Mouse (Mus musculus): ENCODE measurements around the gene Cers3.

Gene Cers3

DNA sequence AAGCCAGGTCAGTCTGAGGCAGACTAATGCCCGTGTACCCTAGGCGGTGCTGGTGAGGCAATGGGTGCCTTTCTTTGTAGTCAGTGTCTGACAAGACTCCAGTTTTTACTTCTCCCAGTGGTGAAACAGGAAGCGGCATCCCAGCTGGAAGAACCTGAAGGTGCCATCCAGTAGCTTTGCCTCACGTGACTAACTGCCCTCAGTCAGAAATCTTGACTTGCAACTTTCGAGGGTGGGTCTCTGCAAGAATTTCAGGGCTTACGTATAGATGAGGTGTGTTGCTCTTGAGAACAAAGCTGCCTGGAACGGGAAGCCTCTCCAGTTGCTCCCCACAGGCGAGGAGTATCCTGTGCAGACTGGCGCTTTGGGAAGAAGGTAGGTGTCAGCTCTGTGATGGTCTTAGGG is at the start of gene Cers3:
Gene Cers3, plus strand, starts transcription at position 128 of the 405 bp plus-strand sequence.
- DNase-seq (ENCODE audit: low read depth): no peak

DNA sequence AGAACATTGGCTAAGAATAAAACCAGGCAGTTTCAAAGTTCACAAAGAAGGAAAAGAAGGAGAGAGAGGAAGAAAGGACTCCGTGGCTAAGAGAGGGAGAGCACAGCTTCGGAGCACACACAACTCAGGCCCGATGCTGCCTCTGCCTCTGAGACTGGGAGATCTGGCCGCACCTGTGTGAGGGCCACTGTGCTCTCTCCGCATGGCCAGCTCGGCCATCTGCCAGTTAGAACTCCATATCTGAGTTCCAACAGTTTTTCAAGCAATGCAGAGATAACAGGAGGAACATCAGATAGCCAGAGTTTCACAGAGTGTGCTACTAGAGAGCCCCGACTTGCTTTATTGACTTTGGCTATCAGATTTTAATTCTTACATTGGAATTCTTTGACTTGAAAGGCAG is 48.8 kb upstream of the Cers3 start:
- no peak for DNase-seq (ENCODE audit: low read depth)

- no peak for DNase-seq (ENCODE audit: low read depth)
Measured at GRCm38 (mm10) chr7:66702721-66703120, 40.6 kb upstream of the Cers3 start.

DNA sequence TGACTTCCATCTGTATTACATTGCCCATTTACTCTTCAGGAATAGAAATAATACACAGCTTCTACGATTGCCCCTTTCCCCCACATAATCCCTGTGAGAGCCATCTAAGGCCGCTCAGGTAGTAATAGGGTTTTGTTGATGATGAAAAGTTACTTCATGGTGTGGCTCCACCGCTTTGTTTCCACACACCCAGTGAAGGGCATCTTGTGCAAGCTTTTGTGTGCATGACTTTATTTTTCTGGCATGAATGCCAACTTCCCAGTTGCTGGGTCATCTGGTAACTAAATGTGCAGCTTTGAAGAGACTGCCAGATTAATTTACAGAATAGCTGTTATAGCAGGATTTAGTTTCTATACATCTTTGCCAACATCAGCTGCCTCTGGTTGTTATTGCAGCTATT is 38.7 kb upstream of the Cers3 start:
- DNase-seq (ENCODE audit: low read depth): no peak

- no peak for DNase-seq (ENCODE audit: low read depth)
Measured at GRCm38 (mm10) chr7:66711166-66711565, 32.1 kb upstream of the Cers3 start.

DNA sequence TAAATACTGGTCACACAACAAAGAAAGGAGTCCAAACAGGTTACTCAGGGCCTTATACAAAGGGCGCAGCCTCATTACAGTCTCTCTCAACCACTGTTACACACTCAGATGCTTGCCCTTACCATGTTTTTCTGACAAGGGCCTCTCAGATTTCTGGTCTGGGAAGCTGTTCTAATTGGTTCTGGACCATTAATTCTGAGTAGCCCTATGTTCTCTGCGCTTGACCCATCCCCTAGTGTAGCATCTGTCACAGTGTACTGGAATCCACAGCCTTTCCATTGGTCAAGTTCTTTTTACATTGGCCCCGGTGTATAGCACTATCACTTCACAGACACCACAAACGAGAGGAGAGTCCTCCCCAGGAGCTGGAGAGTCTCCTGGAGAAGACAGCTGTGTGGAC is 18.8 kb upstream of the Cers3 start:
- no peak for DNase-seq (ENCODE audit: low read depth)

DNA sequence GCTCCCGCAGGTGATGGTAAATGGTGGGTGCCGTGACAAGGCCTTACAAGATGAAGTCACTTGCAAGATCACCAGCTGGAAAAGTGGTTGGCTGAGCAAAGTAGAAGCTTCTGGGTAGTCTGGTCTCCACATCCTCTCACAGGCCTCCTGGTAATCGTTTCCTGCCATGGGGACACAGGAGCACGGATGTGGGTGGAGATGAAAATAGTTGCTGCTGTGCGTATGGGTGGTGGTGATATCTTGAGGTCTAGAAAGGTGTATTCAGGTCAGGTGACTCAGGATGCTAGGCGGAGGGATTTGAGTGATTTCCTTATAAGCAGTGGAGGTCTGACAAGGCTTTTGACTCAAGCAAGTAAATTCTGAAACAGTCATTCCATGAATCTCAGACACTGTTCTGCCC is 18.4 kb upstream of the Cers3 start:
- no peak for DNase-seq (ENCODE audit: low read depth)

GRCm38 (mm10) chr7:66728072-66728471 is 15.2 kb upstream of the Cers3 start:
- DNase-seq (ENCODE audit: low read depth): no peak

DNA sequence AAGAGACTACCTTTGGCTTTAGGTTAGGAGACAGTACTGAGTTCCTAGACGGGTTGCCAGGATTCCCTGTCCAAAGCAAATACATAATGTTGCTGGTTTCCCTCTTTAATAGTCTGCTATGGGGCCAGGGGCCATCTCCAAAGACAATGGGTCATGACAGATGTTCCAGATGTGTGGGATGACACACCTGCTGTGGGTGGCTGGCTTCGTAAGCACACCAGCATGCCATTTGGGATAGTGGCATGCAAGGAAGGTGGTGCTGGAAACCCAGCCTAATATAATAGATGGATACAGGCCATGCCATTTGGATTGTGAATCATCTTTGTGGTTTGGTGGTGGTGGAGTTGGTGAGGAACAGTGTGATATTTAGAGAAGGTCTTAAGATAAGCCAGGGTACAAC is 14.1 kb upstream of the Cers3 start:
- no peak for DNase-seq (ENCODE audit: low read depth)

- DNase-seq (ENCODE audit: low read depth): no peak
Measured at GRCm38 (mm10) chr7:66733431-66733830, 9.9 kb upstream of the Cers3 start.

GRCm38 (mm10) chr7:66733882-66734281 is 9.4 kb upstream of the Cers3 start:
- no peak for DNase-seq (ENCODE audit: low read depth)

- DNase-seq (ENCODE audit: low read depth): no peak
Measured at GRCm38 (mm10) chr7:66734466-66734865, 8.8 kb upstream of the Cers3 start.

- no peak for DNase-seq (ENCODE audit: low read depth)
Measured at GRCm38 (mm10) chr7:66734993-66735392, 8.3 kb upstream of the Cers3 start.

- DNase-seq (ENCODE audit: low read depth): no peak
Measured at GRCm38 (mm10) chr7:66737418-66737817, 5.9 kb upstream of the Cers3 start.

GRCm38 (mm10) chr7:66741008-66741407 is 2.3 kb upstream of the Cers3 start:
- no peak for DNase-seq (ENCODE audit: low read depth)

DNA sequence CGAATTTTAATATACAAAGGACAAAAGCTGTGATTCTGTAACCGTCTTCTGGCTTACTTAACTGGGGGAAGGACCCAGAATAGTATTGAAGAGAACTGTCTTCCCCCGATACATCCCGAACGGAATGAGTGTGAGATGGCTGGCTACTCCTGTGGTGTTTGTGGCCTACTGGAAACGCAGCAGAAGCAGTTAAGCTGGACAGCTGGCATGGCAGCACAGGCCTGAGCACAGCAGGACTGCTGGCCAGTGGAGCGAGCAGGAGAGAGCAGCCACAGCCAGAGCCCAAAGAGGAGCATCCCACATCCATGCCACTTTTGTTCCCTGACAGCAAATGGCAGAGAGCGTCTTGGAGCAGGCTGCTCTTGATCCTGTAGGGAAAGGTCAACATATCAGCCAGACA is 1.9 kb upstream of the Cers3 start:
- DNase-seq (ENCODE audit: low read depth): no peak

DNA sequence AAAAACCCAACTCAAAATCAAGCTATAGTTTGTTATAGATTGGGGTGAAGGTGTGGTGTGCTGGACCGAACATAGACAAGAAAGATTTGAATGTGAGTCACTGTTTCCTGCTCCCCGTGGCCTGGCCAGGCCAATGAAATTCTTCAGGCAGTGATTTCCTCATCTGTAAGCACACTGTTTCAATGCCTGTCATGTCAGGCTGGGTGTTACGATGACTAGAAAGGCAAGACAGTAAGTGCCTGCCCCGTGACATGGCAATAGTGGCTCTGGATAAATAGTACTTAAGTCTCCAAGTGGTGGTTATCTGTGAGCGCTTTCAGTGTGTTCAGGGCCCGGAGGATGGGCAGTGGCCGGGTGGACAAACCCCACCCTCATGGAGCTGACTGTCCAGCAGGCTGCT is 3.7 kb downstream of the Cers3 start:
- DNase-seq (ENCODE audit: low read depth): no peak

DNA sequence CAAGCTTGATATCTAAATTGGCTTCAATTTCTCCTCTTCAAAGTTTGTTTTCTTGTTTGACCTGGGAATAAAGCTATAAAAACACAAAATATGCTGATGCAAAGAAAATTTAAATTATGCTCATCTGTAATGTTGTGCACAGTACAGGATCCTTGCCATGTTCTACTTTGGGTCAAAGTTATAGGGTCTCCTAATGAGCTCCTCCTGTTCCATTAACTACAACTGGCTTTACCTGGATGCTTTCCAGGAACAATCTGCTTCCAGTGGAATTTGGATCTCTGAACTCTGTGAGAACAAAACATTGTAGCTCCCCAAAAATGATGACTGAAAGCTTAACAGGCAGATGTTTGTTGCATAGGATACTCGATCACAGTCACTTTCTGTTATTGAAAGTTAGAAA is 6.7 kb downstream of the Cers3 start:
- DNase-seq (ENCODE audit: low read depth): no peak

DNA sequence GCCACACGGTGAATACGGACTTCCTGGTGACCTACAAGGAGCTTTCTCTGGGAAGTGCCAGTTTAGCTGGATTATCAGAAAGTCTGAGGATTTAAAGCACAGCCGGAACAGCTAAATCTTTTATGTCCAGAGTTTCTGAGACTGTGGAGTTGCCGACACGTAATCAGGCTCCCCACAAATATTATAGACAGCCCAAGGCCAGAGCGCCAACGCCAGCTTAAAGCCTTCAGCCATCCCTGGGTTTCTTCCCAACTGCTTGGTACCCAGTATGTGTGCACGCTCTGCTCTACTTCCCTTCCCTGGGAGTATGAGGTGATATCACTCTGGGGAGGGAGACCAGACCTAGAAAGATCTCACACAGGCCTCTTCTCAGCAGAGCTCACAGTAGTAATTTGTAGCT is 10.5 kb downstream of the Cers3 start:
- DNase-seq (ENCODE audit: low read depth): no peak

DNA sequence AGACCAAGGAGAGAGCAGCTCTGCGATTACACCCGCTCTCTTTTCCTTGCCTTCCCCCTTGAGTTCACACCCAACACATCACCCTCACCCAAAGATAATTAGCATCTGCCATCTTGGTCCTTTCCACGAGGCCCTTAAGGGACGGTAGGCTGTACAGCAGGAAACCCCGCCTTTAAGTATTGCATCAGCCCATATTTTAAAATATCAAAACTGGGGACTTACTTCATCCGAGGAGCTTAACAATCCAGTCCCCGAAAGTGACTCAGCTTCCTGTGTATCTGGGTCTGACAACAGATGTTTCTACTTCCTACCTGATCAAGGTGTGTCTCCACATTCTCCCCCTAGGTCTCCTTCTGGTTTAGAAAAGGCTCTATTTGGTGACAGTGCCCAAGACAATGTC is 12.3 kb downstream of the Cers3 start:
- DNase-seq (ENCODE audit: low read depth): peak; percentile 4

DNA sequence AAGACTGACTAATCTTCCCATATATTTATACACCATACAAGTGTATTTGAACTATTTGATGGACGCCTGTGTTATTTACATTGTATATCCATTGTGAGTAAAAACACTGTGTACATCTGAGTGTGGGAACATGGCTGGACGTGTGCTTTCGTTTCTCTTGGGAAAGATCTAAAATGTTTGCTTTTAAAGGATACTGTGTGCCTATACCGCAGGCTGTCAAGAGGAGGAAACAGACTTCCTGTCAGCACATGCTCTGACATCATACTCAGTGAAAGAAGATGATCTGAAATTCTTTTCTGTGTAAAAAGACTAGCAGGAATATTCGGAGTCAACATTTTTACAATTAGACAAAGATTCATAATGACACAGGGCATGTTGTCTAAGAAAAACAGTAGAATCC is 26.6 kb downstream of the Cers3 start:
- no peak for DNase-seq (ENCODE audit: low read depth)

- DNase-seq (ENCODE audit: low read depth): no peak
Measured at GRCm38 (mm10) chr7:66770706-66771105, 27.4 kb downstream of the Cers3 start.

DNA sequence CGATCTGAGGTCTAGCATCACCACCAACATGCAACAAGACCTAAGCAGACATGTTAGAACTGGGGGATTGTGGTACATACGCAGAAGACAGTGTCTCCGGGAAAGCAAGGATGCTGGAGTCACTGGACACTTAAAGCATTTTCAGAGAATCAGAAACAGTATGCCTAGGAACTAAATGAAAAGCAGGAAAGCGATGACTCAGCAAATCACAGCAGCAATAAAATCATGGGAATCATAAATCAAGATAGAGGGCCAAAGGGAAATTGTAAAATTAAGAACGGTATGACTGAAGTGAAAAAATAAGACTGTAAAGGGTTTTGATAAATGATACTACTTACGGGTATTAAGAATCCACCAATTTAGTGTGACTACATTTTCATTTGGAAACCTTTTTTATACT is 27.9 kb downstream of the Cers3 start:
- DNase-seq (ENCODE audit: low read depth): no peak

GRCm38 (mm10) chr7:66779411-66779810 is 36.1 kb downstream of the Cers3 start:
- DNase-seq (ENCODE audit: low read depth): no peak

All from c-Kit-positive CD71-negative TER-119-negative erythroid progenitor cells, embryonic 14.5 days (primary cell).